Mouse (Mus musculus) thymus, postnatal 10 days (tissue): Measurements from ENCODE around the gene Tprg.

ENCODE experiments used
- DNase-seq, 2 experiments: peaks; one replicate each; pipeline ENCODE4 v3.0.0; 2021; ENCODE audit warnings: low spot score in 2 of 2

Tprg gene

DNA sequence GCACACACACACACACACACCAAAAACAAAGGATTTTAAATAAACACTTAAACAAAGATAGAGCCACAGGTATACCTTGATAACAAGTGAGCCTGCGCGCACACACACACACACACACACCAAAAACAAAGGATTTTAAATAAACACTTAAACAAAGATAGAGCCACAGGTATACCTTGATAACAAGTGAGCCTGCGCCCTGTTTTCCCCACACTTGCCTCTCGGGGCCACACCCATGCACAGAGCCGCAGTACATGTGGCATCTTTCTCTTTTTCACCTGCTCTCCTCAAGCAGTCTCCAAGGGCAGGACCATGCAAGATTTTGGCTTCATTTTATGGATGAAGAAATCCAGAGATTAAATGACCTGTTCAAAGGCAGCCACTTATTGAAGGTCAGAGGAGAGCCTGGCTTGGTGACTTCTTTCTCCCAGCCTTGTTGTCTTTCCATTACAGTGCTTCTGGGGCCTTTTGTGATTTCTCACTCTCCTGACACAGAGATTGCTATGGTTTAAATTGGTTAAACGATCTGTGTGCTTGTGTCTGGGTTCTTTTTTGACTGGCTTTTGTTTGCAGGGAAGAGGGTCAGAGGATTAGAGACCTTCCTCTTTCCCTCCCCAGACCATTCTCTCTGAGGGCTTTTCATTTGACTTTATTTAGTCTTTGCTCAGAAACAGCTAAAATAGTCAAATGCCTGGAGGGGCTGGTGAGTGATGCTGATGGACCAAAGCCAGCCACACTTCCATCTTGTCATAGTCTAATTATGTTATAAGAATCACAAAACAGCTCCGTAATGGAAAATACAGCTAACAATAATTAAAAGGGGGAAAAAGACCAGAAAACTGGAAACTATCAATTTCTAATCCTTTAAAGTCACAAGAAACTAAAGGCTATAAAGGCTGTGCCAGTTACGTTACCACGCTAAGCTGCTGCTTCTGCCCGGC is 46.9 kb downstream of the Tprg start:
- DNase-seq: no peak

DNA sequence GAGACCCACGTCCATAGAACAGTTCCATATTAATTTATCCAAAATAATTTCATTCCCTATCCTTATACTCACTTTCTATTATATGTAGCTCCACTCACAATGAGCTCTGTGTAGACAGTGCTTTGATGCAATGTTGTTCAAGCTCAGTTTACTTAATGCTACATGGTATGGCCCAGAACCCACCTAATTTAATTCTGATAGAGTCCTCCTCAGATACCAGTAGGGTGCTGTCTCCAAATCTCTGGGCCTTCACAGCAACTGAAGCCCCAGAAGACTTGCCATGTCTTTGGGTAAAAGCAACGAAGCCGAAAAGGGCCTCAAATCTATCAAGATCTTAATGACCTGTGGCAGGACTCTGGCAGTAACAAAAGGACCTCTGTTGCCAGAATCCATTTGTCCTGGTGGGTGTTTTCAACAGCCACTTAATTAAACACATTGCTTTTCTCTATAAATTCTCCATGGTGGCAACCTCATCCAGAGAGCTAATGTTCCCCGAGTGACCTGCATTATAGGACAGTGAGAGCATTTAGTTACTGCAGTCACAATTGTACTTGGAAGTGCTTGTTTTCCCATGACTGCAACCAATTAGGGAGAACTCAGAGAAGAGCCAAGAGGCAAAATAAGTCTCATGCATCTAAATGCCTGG is 48.6 kb downstream of the Tprg start:
- no peak for DNase-seq

DNA sequence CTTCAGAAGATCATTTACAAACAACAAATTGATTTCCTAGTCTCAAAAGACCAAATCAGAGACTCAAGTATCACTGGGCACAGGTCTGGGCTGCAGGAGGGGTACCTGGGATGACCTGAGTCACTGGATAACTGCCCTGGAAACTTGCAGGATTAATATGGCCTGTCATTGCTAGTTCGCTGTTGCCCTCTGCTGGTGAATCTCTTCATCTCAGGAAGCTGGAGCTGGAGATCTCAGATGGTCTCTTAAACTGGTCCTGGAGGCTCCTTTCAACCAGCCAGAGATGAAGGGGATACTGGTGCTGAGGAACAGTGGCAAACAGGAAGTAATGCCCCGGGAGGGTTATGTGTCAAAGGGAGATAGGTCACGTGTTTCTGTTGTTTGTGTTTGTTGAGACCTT is 63.0 kb downstream of the Tprg start:
- DNase-seq: peak; percentile 4 to 37

DNA sequence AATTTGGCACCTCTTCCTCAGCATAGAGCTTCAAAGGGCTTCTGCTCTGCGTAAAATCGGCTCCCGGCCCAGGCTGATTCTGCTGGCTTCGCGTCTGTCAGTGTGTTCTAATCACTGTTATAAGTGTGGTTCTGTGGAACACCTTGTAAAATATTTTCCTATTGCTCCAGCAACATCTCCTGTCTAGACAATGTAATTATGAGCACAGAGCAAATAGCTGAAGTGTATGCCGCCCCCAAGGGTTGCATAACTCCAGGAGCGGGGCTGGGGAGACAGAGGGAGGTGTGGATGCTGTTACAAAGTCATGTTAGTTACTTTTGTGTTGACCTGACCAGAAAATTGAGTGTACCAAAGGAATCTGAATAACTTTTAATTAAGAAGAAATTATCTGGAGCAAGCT is 81.2 kb downstream of the Tprg start:
- no peak for DNase-seq

DNA sequence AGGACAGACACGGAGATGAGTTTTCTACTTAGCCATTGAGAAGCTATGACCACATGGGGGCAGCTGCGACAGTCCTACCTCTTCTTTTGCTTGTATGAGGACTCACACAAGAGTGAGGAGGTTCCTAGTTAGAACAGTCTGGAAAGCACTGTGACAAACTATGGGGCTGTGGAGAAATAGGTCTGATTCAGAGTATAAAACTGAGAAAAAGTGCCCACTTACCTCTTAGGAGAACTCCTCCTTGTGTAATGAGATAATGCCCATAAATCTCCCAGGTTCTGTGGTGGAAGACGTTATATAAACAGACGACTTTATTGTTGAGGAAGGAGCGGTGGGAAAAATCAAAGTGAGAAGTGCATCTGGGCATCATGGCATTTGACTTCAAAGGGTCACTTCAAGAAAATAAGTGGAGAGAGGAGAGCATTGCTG is 83.4 kb downstream of the Tprg start:
- DNase-seq: no peak

DNA sequence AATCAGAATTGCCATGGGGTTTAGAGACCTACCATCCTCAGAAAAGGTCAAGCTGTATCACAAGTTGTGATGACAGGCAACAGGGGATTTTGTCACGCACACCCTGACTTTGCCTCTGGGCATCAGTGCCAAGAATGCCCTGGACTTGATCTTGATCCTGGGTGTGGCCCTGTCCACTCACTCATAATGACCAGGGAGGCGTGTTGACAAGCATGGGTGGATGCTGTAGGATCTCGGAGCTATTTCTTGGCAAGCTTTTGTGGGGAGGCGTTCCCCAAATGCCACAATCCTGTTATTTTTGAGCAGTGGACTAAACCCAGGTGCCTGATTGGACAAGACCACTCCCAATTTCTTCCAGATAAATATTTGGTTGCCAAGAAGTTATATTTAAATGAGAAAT is 87.5 kb downstream of the Tprg start:
- DNase-seq: no peak

DNA sequence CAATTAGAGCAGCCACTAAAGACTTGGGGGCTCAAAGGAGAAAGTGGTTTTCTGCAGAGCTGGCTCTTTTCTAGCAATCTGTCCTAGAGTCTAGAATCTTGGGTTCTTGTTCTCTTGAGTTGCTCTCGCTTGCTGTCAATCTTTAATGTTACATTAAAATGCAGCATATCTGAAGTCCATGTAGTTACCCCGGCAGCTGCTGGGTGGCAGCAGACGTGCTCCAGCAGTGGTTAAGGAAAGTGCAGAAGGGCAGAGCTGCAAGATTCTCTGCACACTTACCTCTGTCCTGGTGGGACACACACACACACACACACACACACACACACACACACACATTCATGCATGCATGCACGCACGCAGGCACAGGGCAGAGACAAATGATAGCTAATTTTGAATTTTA is 88.2 kb downstream of the Tprg start:
- DNase-seq: no peak

DNA sequence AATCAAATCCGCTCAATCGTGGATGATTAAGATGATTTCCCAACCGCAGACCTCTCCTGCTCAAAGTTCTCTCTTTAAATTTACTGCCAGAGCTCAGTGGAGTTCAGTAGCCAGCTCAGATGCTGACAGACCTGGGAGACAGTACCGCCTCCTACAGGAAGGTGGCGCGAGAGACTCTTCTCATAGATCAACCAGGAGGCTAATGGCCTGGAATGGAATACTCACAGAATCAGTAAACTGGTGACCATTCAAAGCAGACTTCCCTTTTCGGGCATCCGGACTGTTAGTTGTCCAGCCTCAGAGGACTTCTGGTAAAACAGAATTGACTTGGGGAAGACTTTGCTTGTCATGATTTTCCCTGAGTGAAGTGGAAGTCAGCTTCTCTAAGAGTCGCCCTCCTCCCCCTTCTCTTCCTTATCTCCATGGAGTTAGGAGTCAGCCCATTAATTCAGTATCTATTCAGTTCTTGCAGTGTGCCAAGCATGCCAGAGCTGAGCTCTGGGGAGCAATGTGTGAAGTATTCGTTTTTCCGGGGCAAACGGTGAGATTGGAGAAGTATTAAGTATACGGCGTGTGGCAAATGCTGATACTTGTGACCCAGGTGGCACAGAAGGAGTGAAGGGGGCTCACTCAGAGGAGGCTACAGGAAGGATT is 90.2 kb downstream of the Tprg start:
- DNase-seq: peak in 1 of 2 experiments; percentile 42

DNA sequence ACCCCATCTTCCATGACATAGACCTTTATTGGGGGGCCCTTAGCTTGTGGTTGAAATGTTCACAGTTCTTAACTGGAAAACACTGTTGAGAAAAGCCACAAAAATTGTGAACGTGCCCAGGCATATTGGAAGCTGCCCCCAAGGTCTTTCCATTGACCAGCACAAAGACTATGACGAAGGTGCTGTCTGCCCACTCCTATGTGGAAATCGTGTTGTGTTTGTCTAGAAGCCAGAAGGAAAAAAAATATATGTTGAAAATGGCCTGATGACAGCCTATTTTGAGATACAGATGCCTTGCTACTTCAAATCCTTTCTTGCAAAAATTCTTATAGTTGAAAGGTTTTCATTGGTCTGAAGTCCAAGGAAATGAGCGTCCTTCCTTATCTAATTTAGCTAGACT is 91.1 kb downstream of the Tprg start:
- DNase-seq: no peak

DNA sequence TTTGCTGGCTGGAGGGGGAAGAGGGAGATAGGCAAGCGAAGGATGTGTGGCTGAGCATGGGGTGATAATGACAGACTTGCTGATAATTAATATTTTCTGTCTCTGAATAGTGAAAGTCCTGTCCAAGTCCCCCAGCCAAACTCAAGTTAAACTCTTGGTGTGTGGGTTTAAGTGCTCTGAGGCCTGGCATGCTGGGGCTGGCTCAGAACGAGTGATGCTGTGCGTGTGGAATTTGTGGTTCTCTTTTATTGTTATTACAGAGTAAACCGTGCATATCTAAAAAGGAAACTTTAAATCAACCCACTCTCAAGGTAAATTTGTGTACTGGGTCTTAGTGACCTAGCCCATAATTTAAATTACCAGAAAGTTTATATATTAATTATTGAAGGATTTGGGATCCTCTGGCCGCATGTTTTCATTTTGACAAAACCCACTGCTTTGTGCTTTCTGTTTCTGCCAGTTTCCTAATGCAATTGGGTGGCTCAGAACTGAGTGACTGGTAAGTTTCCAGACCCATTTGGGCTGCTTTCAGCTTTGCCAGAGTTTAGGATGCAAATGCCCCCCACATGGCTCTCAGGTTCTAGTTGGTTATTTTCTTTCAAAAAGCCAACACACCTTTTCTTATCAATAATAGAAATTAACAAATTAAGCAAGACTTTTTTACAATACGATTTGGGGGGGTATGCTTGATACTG is 99.0 kb downstream of the Tprg start:
- DNase-seq: no peak

DNA sequence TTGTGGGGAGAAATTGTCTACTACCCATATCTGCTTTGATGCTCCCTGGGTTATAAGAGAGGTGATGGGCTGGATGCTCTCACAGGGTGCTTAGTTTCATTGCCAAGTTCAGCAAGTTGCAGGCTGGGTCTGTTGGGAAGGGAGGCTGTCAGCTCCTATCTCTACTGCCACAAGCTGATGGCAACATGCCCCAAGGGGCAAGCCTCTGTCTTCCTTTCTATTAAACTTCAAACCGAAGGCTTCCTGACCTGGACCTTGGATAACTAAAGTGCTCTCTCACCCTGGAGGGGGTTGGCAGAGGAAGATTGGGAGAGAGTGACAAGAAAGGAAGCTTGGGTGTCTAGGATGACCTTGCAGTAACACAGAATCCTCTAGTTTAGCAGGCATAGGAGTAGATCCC is 108.1 kb downstream of the Tprg start:
- DNase-seq: no peak

DNA sequence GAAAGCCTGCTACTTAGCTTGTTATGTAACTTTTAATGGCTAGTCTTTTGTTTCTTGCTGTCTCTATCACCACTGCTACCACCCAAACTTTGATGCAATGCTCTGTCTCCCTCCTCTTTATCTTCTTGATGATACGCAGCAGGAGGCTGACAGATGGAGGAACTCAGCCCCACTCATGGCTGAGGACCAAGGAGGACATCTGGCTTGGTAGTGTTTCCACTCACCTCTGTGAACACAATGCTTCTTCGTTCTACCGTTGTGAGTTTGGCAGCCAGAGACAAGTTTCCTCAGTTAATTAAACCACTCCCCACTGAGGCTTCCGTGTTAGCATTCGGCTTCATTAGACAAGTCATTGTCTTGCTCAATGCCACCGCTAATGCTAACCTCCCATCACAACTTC is 117.5 kb downstream of the Tprg start:
- DNase-seq: no peak

DNA sequence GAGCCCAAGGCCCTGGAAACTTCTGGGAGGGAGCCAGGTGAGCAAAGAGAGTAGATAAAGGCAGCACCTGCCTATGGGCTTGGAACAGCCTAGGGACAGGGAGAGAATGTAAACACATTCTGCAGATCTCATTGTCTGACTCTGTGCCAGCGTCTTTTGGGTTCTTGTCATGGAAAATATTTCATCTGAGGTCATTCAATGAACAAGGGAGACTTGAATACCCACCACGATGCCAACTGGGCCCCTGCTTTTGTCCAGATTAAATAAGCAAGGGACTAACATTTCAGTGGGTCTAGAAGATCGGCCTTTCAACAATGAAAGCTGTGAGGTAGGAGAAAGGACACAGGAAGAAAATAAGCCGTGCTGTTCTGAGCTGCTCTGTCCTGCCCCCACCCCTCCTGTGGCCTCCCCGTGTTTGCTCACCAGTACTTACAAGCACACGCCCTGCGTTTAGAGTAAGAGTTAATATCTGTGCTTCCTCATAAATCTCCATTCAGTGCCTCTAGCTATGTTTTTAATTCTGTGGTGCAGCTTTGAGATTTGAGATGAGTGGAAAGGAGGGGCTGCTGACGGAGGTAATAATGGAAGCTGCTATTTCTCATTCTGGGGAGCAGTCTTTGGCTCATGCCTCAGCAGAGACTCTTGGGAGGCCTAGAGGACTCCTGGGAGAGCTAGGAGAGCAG is 120.7 kb downstream of the Tprg start:
- no peak for DNase-seq

DNA sequence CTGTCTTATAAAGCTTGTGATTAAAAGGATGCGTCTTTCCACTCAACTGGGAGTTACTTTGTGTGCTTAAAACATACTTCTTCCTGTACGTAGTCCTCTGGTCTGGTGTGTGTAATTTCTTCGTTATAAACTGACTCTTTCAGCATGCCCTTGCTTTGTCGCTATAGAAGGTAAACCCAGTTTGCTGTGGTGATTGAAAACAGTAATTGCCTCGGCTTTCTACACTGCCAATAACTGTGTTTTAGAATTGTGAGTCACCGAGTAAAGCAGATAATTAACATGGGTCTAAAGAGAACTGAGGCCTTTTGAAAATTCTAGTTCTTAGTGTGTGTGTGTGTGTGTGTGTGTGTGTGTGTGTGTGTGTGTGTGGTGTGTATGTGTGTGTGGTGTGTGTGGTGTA is 121.4 kb downstream of the Tprg start:
- no peak for DNase-seq

DNA sequence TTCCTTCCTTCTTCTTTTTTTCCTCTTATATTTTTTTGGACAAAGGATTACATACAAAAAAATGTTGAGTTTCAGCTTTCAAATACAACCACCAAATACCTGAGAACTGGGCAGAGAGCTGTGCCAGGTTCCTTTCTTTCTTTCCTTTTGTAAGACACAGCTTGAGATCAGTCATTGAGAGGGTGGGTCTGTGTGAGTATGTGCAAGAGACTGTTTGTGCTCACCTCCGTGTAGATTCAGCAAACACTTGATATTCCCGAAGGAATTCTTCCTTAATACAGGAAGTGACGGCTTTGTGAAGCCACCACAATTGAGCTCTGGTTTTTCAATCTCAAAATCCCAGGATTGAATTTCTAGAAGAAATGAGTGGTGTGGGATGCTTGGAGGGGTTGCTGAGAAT is 124.7 kb downstream of the Tprg start:
- no peak for DNase-seq

DNA sequence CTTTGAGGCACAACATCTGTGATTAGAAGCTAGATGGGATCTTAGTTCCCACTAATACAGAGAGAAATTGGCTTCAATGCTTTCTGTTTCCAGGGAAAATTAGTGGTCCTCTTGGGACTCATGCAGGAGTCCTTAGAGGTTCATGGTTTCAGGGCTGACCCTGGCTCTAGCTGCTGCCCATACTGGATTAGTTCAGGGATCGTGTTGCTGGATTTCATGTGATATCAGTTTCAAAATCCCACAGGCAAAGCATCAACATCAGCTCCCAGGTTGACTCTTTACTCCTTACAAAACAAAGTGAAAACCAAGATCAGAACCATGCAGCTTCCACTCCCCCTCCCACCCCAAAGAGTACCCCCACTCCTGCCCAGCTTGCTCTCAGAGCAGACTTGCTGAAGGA is 127.3 kb downstream of the Tprg start:
- no peak for DNase-seq

DNA sequence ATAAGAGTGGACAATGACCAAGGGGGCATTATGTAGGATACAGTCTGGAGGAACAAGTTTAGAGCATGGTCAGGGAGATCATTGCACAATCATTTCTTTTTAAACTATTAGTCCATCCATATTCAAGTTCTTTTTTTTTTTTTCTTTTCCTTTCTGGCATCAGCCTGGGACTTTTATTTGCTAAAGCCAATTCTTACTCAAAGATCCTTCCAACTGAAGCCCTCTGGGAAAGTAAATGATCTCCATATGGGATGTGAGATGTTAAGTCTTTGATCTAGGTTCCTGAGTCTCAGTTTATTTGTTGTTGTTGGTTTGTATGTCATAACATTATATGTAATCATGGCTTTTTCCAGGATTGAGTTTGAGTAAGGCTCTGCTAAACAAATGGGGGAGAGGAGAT is 128.6 kb downstream of the Tprg start:
- DNase-seq: no peak

DNA sequence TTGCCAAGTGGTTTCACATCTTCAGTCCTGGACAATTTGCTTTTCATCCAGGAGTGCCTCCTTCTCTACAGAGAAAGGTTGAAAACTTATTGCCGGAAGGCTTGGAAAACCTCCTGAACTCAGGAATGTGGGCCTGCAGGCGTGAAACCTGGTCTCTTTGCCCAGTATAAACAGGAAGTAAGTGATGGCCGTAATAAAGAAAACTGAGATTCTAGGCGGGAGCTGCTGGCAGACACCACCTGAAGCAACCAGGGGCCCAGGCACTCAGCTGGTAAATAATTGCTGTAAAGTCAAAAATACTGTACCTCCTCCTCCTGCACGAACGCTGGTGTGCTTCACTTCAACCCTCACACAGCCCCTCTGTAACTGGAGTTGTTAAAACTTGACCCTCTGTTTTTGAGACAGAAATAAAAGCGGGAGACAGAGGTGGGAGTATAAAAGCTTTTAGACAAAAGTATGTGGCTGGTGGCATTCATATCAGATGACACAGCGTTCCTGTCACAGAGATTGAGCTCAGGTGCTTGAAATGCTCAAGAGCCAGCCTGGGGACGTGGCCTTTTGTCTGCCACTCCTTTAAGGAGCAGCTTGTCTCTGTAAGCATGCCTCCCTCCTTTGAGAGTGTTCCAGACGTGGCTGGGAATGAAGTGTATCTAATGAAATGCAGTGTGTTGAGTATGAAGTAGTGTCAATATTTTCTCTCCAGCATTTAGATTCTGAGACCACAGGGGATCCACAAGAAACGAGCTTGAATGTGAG is 131.4 kb downstream of the Tprg start:
- no peak for DNase-seq

DNA sequence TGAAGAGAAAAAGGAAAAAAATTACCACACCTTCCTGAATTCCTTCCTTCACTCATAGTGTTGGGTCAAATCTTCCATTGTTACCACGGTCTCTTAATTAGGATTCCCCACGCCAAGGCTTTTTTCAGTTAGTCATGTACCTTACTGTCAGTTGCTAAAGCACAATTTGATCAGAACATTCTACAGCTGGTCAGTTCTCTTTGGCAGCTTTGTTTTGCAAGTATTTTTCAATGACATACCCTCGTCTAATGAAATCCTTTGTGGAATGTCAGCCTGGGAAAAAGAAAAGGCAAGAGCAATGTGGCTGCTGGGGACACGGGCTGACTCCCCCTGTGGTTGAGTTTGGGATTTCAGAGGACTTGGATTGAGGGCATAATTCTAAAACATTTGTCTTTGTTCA is 136.4 kb downstream of the Tprg start:
- DNase-seq: no peak

DNA sequence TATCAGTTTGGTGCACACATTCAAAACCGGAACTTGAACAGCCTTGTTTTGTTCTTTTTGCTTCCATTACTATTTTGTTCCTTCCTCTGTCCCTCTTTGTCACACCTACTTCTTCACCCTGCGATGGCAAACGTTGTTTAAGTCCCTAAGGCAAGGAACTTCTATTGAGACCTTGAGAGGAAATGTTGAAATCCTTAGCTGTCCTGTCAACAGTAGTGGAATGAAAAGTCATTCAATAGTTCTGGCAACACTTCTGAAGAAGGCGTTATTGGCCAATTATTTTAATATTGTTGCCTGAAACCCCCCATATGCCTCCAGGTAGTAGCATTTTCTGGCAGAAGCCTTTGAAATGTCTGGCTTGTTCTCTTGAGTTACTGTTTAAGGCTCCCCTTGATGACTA is 137.4 kb downstream of the Tprg start:
- DNase-seq: no peak

DNA sequence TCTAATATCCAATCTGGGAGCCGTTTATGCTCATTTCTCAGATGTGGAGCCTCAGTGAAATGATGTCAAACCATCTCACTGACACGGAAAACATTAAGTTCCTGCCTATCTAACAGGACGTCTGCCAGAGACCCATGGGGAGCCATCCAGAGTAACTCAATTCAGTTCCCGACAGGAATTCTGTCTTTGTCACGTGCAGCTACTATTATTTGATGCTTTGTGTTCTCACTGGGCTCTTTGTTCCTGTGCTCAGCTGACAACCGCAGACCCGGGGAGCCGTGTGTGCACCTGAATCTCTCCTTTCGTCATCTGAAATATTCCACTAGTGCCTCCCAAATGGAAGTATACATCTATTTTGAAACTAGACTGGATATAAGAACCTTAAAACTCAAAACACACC is 138.3 kb downstream of the Tprg start:
- DNase-seq: no peak
